In the genomic region with DNA sequence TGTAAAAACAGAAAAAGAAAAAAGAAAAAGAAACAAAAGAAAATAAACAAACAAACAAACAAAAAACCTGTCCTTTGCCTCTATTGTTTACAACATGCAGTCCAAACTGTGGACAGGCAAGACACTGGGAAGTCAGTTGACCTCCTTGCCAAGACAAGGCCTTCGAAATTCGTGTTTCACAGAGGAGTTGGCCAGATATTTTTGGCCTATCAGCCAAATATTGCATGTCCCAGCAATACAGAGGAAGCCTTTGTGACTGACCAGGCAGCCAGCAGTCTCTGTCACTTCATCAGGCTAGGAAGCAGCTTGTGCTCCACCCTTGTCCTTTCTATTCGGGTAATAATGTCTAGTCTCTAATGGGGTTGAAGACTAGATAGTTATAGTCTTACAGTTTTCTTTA, we compare ENCODE assay signal across 12 mouse cellular contexts.
"Had no signal": no experiment of that assay in that cellular context is flagged by ENCODE, and none has a peak within 500 bp of the region (broad histone marks: within the 10 kb centered on the region; RNA-seq: fewer than 3 reads in every experiment).

No protein-coding gene starts in this region.

- DNase-seq: kidney, adult 18-20 months; kidney, postnatal 10 days; kidney, postnatal 4 days; spleen, adult 18-20 months; thymus, adult 18-20 months; thymus, postnatal 14 days had no signal

- H3K27ac ChIP-seq: layer of hippocampus, adult 2 months; limb, embryonic 10.5 days; liver, embryonic 15.5 days; lung, embryonic 15.5 days; midbrain, embryonic 13.5 days; neural tube, embryonic 12.5 days had no signal

- H3K4me1 ChIP-seq: limb, embryonic 10.5 days; liver, embryonic 15.5 days; lung, embryonic 15.5 days; midbrain, embryonic 13.5 days; neural tube, embryonic 12.5 days had no signal

- H3K36me3 ChIP-seq: limb, embryonic 10.5 days; liver, embryonic 15.5 days; lung, embryonic 15.5 days; midbrain, embryonic 13.5 days; neural tube, embryonic 12.5 days had no signal

- H3K27me3 ChIP-seq: liver, embryonic 15.5 days; lung, embryonic 15.5 days; midbrain, embryonic 13.5 days; neural tube, embryonic 12.5 days had no signal

- H3K4me3 ChIP-seq: layer of hippocampus, adult 2 months; limb, embryonic 10.5 days; liver, embryonic 15.5 days; lung, embryonic 15.5 days; midbrain, embryonic 13.5 days; neural tube, embryonic 12.5 days had no signal

- H3K9me3 ChIP-seq: limb, embryonic 10.5 days; liver, embryonic 15.5 days; lung, embryonic 15.5 days; midbrain, embryonic 13.5 days; neural tube, embryonic 12.5 days had no signal
